Mouse (Mus musculus) MEL (cell line): ENCODE measurements around the gene Ptpre.

Experiments
- CTCF ChIP-seq, 3 experiments: IDR thresholded peaks in 2 of 3; conservative IDR thresholded peaks in 1 of 3; 2 replicates each; pipeline ENCODE4 v1.5.1; 2011 to 2012; ENCODE audit warnings: low read length in 3 of 3, low read depth in 2 of 3, mild to moderate bottlenecking in 2 of 3, improper control_type of control experiment in 1 of 3, inconsistent platforms in 1 of 3, mixed read lengths in 1 of 3, moderate library complexity in 1 of 3; ENCODE audit not compliant: control insufficient read depth in 1 of 3, insufficient read depth in 1 of 3, poor library complexity in 1 of 3, severe bottlenecking in 1 of 3
- EP300 ChIP-seq, 2 experiments: IDR thresholded peaks; 2 replicates each; pipeline ENCODE4 v1.6.1; 2011; ENCODE audit warnings: improper control_type of control experiment in 2 of 2, low read length in 2 of 2, low read depth in 1 of 2, mild to moderate bottlenecking in 1 of 2
- GATA1 ChIP-seq: IDR thresholded peaks from 2 replicates; pipeline ENCODE4 v1.6.1; 2011; ENCODE audit warnings: low read depth, low read length, improper control_type of control experiment
- HCFC1 ChIP-seq: IDR thresholded peaks from 2 replicates; pipeline ENCODE4 v1.6.1; 2012; ENCODE audit warnings: low read depth, mild to moderate bottlenecking, inconsistent platforms, low read length, improper control_type of control experiment, moderate library complexity
- MAFK ChIP-seq: IDR thresholded peaks from 2 replicates; pipeline ENCODE4 v1.6.1; 2011; ENCODE audit warnings: low read depth, mild to moderate bottlenecking, low read length, improper control_type of control experiment, borderline replicate concordance
- USF1 ChIP-seq: IDR thresholded peaks from 2 replicates; pipeline ENCODE4 v1.6.1; 2014; ENCODE audit warnings: low read depth, mild to moderate bottlenecking, inconsistent platforms, low read length, improper control_type of control experiment, moderate library complexity

DNA sequence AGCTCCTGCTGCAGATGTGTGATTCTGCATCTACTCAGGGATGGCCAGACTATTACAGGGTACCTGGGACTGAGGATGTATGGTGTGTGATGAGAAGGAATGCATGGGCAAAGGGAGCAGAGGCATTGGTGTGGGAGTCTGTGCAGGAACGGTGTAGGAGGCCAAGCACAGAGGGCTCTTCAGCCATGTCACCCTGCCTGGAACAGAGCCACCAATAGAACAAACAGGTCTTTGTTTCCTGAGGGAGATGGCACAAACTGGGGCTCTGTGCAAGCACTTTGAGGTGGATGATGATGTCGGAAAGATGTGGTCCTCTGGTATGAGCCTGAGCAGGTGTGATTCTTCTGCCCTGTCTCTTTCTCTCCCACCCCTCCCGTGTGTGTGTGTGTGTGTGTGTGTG is 5.8 kb downstream of the Ptpre start:
- TF ChIP-seq CTCF (IDR thresholded peaks at IDR 0.05 in 2 of 3, conservative IDR thresholded peaks at IDR 0.05 in 1 of 3; ENCODE audit: control insufficient read depth in 1 of 3, insufficient read depth in 1 of 3, low read depth in 2 of 3, low read length in 3 of 3, poor library complexity in 1 of 3, severe bottlenecking in 1 of 3) (no peak), GATA1 (no peak), USF1 (no peak), MAFK (no peak), EP300 (IDR thresholded peaks at IDR 0.05; ENCODE audit: low read depth in 1 of 2, low read length in 2 of 2) (no peak), HCFC1 (no peak)
